Mouse (Mus musculus) layer of hippocampus, adult 11-12 months (tissue): Measurements from ENCODE around the gene Tnk2.
"Not testable (repeated sequence)": the region's sequence is repeated elsewhere in the genome, so short reads cannot be mapped to it uniquely, and the experiment has no call there.

Source experiments
- DNase-seq: peaks from one replicate; pipeline ENCODE4 v3.0.0; 2022; ENCODE audit warnings: low spot score

Tnk2 gene

DNA sequence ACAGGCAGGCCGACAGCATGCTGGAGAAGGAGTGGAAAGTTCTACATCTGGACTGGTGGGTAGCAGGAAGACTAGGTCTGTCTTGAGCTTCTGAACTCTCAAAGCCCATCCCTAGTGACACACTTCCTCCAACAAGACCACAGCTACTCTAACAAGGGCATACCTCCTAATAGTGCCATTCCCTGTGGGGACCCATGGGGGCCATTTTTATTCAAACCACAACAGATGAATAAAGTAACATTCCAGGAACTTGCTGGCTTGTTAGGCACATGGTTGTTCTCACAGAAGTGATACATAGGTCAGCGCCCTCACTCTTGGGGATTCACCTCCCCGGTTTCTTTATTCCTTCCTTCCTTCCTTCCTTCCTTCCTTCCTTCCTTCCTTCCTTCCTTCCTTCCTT lies 7.3 kb upstream of the Tnk2 start:
- no peak for DNase-seq

DNA sequence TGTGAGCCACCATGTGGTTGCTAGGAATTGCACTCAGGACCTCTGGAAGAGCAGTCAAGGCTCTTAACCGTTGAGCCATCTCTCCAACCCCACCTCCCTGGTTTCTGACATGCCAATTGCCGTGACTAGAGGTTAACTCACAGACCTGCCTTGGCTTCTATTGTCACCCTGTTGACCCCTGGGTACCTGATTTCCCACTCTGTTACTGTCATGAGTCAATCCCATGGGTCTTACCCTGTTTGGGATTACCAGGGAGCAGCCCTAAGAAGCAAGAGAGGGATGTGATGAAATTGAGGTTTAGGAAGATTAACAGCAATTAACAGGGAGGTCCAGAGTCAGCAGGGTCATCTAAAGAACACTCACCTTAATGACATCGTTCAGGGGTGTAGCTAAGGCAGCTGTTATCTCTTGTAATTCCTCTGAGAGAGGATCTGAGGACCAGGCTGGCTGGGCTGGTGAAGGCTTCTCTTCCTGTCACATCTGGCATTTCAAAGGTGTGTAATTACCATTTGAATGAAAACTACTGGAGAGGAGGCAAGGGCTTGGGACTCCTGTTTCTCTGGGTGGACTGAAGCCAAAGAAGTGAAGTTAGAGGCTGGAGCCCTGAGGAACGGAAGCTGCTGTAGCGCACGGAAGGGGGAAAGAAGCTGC lies 6.7 kb upstream of the Tnk2 start:
- DNase-seq: no peak

DNA sequence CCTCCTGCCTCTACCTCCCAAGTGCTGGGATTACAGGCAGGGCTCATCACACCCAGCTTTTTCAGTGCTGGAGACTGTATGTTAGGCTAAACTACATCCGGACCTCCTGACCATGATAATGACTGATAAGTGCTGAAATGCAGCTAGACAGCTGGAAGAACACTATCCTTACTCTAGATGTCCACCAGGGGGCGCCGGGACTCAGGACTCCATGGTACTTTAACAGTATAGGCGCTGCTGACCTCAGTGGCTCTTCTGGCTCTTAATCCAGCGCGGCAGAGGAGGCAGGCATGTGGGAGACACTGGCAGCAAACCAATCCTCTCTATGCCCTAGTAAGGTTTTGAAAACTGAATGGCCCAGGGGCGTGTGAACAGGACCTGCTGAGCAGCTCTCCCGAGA lies 5.2 kb upstream of the Tnk2 start:
- DNase-seq: peak; percentile 88

DNA sequence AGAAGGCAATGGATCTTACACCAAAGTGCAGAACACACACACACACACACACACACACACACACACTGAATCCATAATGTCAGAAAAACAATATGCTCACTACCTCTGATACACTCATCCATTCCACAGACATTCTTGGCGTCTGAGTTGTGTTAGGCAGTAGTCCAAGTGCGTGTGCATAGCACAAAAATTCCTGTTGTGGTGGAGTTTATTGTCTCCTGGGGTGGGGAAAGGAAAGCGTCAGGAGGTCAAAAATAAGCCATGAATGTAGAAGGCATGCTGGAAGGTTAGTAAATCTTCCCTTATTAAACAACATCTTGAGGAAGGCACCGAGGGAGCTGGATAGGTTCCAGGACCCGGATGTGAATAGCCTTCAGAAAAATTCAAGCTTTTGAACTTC lies 3.6 kb upstream of the Tnk2 start:
- no peak for DNase-seq

DNA sequence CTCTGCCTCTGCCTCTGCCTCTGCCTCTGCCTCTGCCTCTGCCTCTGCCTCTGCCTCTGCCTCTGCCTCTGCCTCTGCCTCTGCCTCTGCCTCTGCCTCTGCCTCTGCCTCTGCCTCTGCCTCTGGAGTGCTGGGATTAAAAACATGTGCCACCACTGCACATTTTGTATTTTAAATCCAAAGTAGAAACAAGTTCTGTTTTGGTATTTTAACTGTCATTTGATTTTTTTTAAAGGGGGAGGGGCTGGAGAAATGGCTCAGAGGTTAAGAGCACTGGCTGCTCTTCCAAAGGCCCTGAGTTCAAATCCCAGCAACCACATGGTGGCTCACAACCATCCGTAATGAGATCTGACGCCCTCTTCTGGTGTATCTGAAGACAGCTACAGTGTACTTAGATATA lies 3.0 kb upstream of the Tnk2 start:
- DNase-seq: not testable (repeated sequence)

DNA sequence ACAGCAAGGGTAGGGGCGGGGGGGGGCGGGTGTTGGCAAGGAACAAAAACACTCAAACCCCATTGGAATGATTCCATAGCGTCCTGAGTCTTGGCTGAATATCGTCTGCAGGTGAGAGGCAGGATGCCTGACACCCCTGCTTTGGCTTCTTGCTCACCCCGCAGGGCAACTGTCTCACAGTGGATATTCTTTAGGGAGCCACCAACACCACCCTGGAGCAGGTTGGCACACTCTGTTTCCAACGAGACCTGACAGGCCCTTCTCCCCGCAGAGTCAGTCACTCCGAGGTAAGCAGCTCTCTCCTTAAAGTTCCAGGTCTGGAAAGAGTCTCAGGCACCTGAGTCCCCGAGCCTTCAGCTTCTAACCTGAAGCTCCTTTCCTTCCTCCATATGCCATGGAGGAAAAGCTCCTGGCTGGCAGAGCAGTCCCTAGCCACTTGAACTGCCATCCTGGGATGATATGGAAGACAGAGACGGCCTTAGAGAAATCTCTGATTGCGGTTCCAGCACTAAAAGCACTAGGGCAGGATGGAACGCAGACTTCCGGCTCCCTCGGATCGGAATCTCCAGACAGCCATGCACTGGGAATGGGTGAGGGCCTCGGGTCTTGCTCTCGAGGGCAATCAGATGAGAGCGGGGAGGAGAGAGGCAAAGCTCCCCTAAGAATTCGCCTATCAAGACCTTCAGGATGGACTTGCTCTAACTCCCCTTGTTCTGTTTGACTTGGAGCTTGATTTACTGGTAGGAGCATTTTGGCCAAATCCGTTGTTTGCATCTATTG lies 2.0 kb upstream of the Tnk2 start:
- no peak for DNase-seq

DNA sequence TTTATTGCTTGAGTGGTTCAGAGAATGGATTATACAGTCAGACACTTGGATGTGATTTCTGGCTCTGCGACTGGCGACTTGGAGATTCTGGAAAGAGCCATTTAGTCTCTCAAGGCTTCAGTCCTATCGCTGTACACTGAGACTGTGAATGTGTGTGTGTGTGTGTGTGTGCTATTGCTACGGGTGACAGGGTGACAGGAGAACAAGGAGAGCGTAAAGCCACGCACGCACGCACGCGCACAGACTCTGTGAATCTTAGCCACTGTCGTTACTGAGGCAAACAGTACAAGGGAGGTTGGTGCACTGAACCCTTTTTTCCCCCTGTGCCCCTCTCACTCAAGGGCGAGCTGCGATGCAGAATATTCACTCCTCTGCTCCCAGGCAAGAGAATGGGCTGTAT lies 1.4 kb upstream of the Tnk2 start:
- no peak for DNase-seq

DNA sequence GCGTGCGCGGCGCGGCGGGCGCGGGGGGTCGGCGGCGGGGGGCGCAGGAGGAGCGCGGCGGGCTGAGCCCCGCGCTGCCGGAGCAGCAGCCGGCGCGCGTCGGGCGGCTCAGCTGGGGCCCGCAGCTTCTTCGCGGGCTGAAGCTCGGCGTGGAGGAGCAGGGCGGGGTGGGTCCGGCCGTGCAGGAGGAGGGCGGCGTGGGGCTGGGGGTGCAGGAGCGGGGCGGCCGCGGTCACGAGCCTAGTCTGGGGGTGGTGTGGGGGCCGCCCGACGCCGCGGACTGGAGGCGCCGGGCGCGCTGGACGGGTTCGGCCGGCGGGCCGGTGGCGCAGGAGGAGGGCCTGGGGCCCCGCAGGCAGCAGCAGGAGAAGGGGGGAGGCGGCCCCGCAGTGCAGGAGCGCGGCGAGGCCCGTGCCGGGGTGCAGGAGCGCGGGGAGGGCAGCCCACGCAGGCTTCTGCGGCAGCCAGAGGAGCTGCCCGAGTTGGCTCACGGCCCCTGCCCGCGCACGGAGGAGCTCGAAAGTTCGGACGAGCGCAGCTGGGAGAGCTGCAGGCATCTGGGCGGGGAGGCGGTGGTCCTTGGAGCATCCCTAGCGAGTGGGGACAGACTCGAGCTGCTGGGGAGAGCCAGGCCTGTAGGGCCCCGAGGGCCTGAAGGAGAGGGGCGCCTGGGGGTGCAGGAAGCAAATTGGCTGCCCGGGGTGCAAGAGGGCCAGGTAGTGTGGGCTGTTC lies 561 bp downstream of the Tnk2 start:
- DNase-seq: no peak

DNA sequence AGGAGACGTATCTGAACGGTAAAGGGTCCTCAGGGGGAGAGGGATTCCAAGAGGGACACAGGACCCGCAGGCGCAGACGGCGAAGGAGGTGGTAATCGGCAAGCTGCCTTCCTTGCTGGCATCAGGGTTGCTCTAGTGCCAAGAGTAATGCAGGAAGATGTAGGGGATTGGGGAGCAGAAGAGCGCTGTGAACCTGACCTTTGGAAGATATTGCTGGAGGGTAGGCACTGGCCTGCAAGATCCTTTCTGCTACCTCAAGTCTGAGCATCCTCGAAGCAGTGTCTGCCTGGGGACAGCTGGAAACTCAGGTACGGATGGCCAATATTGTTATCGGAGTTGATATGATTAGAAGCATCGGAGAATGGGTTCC lies 1.1 kb downstream of the Tnk2 start:
- DNase-seq: no peak

DNA sequence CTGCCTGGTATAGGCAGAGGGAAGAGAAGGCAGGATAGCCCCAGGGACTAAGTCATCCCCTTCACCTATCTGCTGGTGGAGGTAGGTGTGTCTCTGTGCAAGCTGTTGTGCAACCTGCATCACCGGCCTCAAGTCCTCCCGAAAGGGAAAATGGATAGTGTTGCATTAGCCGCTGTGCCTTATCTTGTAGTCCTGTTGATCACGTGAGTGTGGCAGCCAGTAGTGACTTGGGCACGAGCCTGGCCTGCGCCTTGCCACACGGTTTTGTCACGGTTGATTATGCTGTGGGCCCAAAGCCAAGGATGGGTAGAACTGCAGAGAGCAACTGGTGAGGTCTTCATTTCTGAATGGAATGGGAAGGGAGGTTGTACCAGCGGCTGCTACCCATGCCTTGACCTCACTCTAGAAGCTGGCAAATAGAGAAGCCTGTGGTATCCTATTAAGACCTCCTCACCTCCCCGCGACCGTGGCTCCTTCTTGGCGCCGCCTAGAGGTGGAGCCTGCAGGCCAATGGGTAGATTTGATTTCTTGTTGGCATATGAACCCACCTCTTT lies 1.8 kb downstream of the Tnk2 start:
- DNase-seq: peak; percentile 62

DNA sequence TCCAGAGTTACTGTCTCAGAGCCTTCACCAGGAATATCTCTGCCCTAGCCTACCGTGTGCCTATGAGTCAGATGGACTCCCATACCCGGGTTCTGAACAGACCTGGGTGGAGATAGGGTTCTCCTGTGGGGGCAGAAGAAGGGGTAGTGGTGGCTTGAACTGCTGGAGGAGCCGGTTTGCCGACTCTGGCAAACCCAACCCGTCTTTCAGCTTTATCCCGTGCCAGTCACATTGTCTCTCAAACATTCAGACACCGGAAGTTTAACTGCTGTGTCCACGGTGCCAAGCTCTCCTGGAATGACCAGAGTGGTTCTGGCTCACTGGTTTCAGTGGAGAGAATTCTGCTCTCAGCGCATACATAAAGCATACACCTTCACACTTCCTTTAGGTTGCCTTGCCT lies 2.3 kb downstream of the Tnk2 start:
- no peak for DNase-seq

DNA sequence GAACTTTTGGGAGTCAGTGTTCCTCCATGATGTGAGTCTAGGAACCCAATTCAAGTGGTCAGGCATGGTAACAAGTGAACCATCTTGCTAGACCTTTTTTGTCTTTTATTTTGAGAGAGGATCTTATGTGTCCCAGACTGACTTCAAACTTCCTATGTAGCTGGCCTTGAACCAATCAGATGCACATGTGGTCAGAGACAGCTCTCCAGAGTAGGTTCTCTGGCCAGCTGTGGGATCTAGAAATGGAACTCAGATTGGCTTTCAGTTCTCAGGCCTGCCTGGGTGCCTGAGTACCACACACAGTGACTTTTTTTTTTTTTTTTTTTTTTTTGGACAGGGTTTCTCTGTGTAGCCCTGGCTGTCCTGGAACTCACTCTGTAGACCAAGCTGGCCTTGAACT lies 4.0 kb downstream of the Tnk2 start:
- DNase-seq: no peak

DNA sequence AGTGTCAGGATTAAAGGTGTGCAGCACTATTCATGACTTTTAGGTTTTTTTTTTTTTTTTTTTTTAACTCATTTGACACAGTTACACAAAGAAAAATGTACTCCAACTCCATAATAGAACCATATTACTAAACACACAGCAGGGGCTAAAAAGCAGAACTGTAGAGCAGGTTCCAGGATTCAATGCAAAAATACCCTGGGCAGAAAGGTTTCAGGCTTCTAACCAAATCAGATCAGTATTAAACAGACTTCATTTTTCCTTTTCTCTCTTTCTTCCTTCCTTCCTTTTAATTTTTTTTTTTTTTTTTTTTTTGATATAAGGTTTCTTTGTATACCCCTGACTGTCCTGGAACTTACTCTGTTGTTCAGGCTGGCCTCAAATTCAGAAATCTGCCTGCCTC lies 6.8 kb downstream of the Tnk2 start:
- DNase-seq: no peak

DNA sequence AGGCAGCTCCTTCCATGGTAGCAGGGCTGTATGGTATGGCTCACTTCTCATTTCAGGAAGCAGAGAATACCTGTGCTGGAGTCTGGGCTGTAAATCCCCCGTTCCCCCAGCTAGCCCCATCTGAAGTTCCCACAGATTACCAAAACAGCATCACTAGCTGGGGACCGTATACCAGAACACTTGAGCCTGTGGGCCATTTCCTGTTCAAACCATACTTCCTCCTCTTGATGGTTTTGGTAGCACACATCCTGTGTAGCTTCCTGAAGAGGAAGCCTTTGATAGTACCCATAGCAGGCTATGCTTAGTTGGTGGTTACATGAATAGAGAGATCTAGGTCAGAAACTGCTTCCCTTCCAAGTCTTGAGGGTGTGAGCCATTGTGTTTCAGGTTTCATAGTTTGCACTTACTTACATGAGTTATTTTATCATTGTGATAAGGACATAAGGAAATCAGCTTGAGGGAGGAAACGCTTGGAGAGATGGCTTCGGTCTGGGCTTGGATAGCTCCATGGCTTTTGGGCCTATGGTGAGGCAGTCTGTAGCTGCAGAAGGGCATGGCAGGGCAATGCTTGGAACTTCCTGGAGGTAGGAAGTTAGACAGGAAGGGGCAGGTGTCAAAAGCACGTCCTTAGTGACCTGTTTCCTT lies 7.4 kb downstream of the Tnk2 start:
- no peak for DNase-seq

DNA sequence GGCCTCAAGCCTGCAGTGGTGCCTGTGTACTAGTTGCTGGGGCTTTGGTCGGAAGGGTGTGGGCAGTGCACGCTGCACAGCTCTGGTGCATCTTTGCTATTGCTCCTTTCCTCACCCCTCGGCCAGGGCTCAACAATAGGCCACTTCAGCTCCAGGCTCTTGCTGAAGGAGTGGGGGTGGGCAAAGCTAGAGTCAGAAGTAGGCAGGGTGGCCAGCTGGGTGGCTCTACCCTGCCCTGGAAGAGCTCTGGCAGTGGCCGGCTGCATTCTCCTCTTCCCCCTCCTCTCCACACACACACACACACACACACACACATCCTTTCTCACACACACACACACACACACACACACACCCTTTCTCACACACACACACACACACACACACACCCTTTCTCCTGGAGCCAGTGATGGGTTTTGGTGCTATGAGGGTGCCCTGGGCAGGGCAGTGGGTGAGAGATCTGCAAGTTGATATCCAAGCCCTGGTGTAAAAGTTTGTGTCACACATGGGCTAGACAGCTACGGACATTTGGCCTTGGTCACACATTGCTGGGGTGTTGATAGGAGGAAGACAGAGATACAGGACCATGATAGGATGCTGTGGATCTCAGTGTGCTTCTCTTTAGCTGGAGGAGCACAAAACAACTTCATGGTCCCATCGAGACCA lies 10.5 kb downstream of the Tnk2 start:
- DNase-seq: no peak

DNA sequence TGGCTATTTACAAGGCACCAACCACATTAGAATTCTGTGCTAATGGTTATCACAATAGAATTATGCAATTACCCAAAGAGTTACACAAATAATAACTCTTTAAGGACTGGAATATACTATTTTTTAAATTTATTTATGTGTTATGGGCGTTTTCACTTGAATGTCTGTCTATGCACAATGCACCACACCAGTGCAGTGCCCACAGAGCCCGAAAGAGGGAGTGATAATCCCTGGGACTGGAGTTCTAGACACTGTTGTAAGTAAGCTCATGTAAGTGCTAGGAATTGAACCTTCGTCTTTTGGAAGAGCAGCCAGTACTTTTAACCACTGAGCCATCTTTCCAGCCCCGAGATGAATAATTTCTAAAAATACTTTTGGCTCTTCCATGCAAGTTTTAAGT lies 11.9 kb downstream of the Tnk2 start:
- no peak for DNase-seq

DNA sequence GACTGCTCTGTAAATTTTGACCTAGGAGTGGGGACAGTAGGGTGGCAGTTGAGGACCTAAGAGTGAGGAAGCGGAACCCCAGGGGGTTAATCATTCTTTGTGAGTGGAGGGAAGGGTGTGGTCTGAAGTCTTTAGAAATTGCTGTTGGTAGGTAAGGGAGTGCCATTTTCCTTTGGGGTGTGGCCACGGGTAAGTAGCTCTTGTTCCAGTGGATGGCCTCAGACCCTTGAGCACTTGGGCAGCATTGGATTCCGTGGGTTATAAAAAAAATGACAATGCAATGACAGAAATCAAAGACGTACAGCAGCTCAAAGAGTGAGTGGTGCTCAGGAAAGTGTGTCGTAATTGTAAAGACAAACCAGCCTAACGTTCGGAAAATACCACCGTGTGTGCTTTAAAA lies 12.6 kb downstream of the Tnk2 start:
- no peak for DNase-seq

DNA sequence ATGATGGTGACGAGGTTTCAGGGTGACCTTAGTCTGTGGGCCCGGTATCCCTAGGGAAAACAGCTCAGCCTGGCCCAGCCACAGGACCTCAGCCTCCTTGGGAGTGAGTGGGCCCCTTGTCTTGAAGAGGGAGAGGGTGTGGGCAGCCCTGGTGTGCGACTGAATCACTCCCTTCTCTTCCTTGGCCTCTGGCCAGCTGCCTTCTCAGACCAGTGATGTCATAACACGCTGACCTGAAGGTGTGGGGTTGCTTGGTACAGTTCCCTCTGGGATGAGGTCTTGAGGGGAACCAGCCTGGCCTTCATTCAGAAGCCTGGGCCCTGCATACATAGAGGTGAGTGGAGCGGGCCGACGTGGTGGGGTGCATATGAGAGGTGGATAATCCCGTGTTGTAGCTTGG lies 13.1 kb downstream of the Tnk2 start:
- DNase-seq: no peak

DNA sequence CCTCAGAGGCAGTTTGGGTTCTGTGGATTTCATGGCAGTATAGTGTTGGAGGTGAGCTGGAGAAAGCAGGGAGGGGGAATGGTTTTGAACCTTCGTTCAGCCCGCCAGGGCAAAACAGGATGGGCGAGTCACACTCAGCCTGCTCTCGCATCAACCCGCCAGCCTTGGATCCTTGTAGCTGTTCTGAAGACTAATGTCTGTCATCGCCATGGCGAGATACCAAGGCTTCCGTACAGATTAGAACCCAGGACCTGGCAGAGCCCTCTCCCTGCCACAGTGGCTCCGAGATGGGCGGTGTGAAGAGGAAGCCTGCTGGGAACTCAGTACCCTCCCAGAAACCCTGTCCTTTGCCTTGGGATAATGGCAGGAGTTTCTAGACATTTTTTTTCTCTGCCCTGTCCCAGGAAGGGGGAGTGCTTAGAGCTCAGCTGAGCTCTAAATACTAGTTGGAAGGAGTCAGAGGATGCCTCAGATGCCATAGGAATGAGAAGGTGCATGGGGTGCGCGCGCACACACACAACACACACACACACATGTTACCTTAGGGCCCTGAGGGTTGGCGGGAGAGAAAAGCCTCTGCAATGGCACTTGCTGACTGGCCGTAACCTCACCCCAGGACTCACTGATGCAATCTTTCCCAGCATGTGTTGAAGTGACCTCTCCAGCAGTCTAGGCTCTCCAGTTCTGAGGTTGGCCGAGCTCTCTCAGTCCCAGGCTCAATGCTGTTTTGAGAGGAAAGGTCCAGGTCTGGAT lies 14.0 kb downstream of the Tnk2 start:
- DNase-seq: no peak

DNA sequence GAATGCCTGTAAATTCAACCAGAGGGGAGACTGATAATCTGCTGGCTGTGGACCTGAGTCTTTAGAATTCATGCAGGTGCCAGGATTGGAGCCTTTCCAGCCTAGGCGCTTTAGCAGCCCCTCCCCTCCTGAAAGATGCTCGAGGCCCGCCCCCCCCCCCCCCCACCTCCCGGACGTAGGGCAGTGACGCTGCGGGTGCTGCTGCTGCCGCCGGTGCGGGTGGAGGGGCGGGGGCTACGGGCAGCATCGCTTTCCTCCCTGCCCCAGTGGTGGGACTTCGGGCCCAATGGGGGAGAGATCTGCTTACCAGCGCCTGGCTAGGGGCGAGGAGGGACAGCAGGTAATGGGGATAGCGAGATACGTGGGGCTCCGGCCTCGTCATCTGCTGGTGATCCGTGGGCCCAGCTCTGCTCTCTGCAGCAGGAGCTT lies 15.1 kb downstream of the Tnk2 start:
- peak; percentile 37 for DNase-seq

DNA sequence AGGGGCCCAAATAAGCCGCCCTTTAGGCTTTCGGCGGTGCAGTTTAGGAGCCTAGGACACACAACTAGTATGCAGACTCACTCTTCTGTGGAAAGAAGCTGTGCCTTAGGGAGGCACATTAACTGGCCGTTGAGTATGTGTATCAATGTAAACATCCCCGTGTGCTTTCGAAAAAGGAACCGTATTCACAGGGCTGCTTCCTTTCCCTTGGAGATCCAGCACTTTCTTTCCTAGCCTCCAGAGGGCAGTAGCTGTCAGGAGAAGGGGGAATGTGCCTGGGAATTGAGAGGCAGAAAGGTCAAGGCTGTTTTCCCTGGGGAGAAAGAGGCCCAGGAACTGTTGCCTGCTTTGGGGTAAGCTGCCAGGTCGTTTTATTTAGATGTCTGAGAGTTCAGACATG lies 15.7 kb downstream of the Tnk2 start:
- DNase-seq: peak; percentile 64
